Comparison of ENCODE assay signal across 14 mouse cellular contexts in the genomic region with DNA sequence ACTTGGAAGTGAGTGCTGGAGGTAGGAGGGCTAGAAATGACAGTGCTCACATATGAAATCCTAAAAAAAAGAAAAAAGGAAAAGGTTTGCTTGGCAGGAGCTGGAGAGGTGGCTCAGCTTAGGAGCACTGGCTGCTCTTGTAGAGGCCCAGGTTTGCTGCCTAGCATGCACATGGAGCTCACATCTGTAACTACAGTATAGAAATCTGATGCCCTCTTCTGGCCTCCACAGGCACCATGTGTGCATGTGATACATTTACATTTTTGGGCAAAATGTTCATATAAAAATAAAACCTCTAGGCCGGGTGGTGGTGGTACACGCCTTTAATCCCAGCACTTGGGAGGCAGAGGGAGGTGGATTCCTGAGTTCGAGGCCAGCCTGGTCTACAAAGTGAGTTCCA. TPM values are rescaled to one million over a fixed set of nuclear protein-coding genes. Genes with fewer than 3 reads are reported as not detected.
DNase-seq lines count a peak whose midpoint lies in the region; ATAC-seq lines count a peak whose summit lies in the region.
"Had no signal": no experiment of that assay in that cellular context is flagged by ENCODE, and none has a peak within 500 bp of the region (broad histone marks: within the 10 kb centered on the region; RNA-seq: fewer than 3 reads in every experiment).

No protein-coding gene starts in this region.

- no peak overlapping the region for H3K4me3 ChIP-seq in heart, embryonic 10.5 days
- H3K4me3 ChIP-seq: hindbrain, embryonic 15.5 days had no signal

- no peaks in the 10 kb centered on the region for H3K27me3 ChIP-seq in heart, embryonic 10.5 days (ENCODE audit: insufficient read depth, poor library complexity, severe bottlenecking)
- H3K27me3 ChIP-seq: hindbrain, embryonic 15.5 days had no signal

- DNase-seq in heart, adult 8-10 months (ENCODE audit: low spot score), result peak; percentile 41
- no peak for DNase-seq in heart, embryonic 10.5 days (ENCODE audit: low spot score)
- DNase-seq in lung, adult 18-20 months, result peak; percentile 38 to 50
- DNase-seq in lung, postnatal 14 days, result no peak
- DNase-seq in thymus, postnatal 36 days, result peak; percentile 40
- DNase-seq in layer of hippocampus, postnatal 25 days (ENCODE audit: extremely low spot score in 1 of 2, low spot score in 1 of 2), result no peak
- DNase-seq in cerebellum, postnatal 4 days (ENCODE audit: low spot score in 2 of 2), result no peak
- DNase-seq: adrenal gland, adult 8-10 months; cerebellum, adult 8-10 months; layer of hippocampus, postnatal 36 days; right cerebral cortex, adult 18-20 months had no signal

- H3K4me1 ChIP-seq in heart, embryonic 10.5 days, result no peaks in the 10 kb centered on the region
- H3K4me1 ChIP-seq: hindbrain, embryonic 15.5 days had no signal

- H3K27ac ChIP-seq in heart, embryonic 10.5 days, result no peak overlapping the region
- H3K27ac ChIP-seq: hindbrain, embryonic 15.5 days had no signal

- 83% methylated on average over 3 of the region's 3 CpGs for WGBS in heart, embryonic 10.5 days

- peak; percentile 44; a peak in 1 of 4 replicates for ATAC-seq in hematopoietic stem cell, adult 5-6 weeks (replicated peaks in 1 of 2; ENCODE audit: insufficient read depth in 1 of 2, low FRiP score in 2 of 2, low TSS enrichment in 1 of 2, low read depth in 1 of 2, poor library complexity in 2 of 2, severe bottlenecking in 2 of 2)

- H3K9me3 ChIP-seq in heart, embryonic 10.5 days, result no peaks in the 10 kb centered on the region
- H3K9me3 ChIP-seq: G1E; hindbrain, embryonic 15.5 days had no signal

- H3K36me3 ChIP-seq in heart, embryonic 10.5 days, result peaks cover 45% of the 10 kb centered on the region

RNA-seq across cellular contexts. Expression of a gene that starts 13.4 kb away (rescaled TPM):
- total RNA-seq in heart, adult 8-10 months (2022), result 10 to 100 TPM; 11.0 to 12.5 (median 11.6) TPM
- 6.7 and 6.9 TPM in 2 replicates for polyA plus RNA-seq in heart, embryonic 10.5 days (2016; fragmentation: Nextera tagmentation; extraction: Ambion mirVana)
- total RNA-seq in hematopoietic stem cell, adult 5-6 weeks (2017), result 4.0 and 5.1 TPM in 2 replicates
- total RNA-seq in layer of hippocampus, postnatal 25 days (2021), result 10 to 100 TPM; 16.4 to 17.6 TPM

RNA-seq across cellular contexts. Expression of a gene that starts 35.6 kb away (rescaled TPM):
- total RNA-seq in heart, adult 8-10 months (2022), result 10 to 100 TPM; 11.9 to 20.4 (median 13.3) TPM
- 5.7 and 6.0 TPM in 2 replicates for polyA plus RNA-seq in heart, embryonic 10.5 days (2016; fragmentation: Nextera tagmentation; extraction: Ambion mirVana)
- total RNA-seq in hematopoietic stem cell, adult 5-6 weeks (2017), result 21.3 and 21.5 TPM in 2 replicates
- 1 to 10 TPM; 8.6 to 9.3 TPM for total RNA-seq in layer of hippocampus, postnatal 25 days (2021)

Comparison
In these comparisons a context has a peak if more than half of its experiments do, and no peak if none do; other contexts are left out.
1. DNase-seq: peak in heart, adult 8-10 months (single experiment), lung, adult 18-20 months (2 of 2) and thymus, postnatal 36 days (2 of 2); none in heart, embryonic 10.5 days (single experiment), lung, postnatal 14 days (single experiment), layer of hippocampus, postnatal 25 days (0 of 2) and cerebellum, postnatal 4 days (0 of 2).